Mouse (Mus musculus): Measurements from ENCODE around the gene Lgals3bp. TPM values are rescaled to one million over a fixed set of nuclear protein-coding genes. Genes with fewer than 3 reads are reported as not detected.

The Lgals3bp gene
- polyA plus RNA-seq (2012; rRNA removed) = 11.2 and 14.2 TPM in 2 replicates

GRCm38 (mm10) chr11:118401760-118402280 is at the start of gene Lgals3bp:
Lgals3bp (minus strand) TSS chr11:118402092.

GRCm38 (mm10) chr11:118427986-118428385 is 26.1 kb upstream of the Lgals3bp start, which contains the start of gene C1qtnf1:
C1qtnf1 (plus strand) TSS chr11:118428203.

GRCm38 (mm10) chr11:118418834-118419504 is 17.1 kb upstream of the Lgals3bp start, which contains the start of gene Cant1:
Cant1 (minus strand) TSS chr11:118419086.

GRCm38 (mm10) chr11:118355640-118356039 is 46.3 kb downstream of the Lgals3bp start, which contains the start of gene Timp2:
Timp2 (minus strand) TSS chr11:118355740.

Other genes with a start within 250 kb of the Lgals3bp start
- 46.6 and 49.7 TPM in 2 replicates for gene Cyth1, start 153.5 kb downstream of the Lgals3bp start, polyA plus RNA-seq (2012; rRNA removed)
- 18.2 and 19.0 TPM in 2 replicates for gene Usp36, start 111.8 kb downstream of the Lgals3bp start, polyA plus RNA-seq (2012; rRNA removed)
- 0.25 and 0.36 TPM in 2 replicates for gene Cep295nl, start 59.6 kb downstream of the Lgals3bp start, polyA plus RNA-seq (2012; rRNA removed)
- gene Timp2, start 46.4 kb downstream of the Lgals3bp start, polyA plus RNA-seq (2012; rRNA removed) = 171 and 175 TPM in 2 replicates
- 32.9 and 35.9 TPM in 2 replicates for gene Cant1, start 17.0 kb upstream of the Lgals3bp start, polyA plus RNA-seq (2012; rRNA removed)
- gene C1qtnf1, start 26.1 kb upstream of the Lgals3bp start, polyA plus RNA-seq (2012; rRNA removed) = 4.8 and 5.2 TPM in 2 replicates
- 6.2 and 6.8 TPM in 2 replicates for gene Engase, start 74.7 kb upstream of the Lgals3bp start, polyA plus RNA-seq (2012; rRNA removed)